Mouse (Mus musculus) forebrain, embryonic 14.5 days (tissue): ENCODE measurements around the gene Magea4. TPM values are rescaled to one million over a fixed set of nuclear protein-coding genes. Genes with fewer than 3 reads are reported as not detected.
A peak's percentile ranks its signal among the peaks of the same experiment; 100 is the strongest.

Experiments used
- ATAC-seq: fragments of 200-750 bp; cut with Nextera tagmentation; 2 replicates; pipeline ENCODE4 v1.8.0; 2017; ENCODE audit warnings: mild to moderate bottlenecking, moderate library complexity
- DNase-seq: peaks from one replicate; pipeline ENCODE4 v3.0.0-alpha.2; 2015; ENCODE audit warnings: low spot score
- H3K27ac ChIP-seq: fragments of 300-500 bp; sonication (generic); 2 replicates; pipeline ENCODE4 v1.5.1; 2014; ENCODE audit warnings: low read depth, mild to moderate bottlenecking, control low read depth, low read length, moderate library complexity
- H3K27me3 ChIP-seq: fragments of 300-500 bp; sonication (generic); replicated peaks from 2 replicates; pipeline ENCODE4 v1.6.1; 2014; ENCODE audit warnings: low read length, control low read depth, mixed read lengths; ENCODE audit not compliant: control insufficient read depth, insufficient read depth
- H3K36me3 ChIP-seq: fragments of 300-500 bp; sonication (generic); 2 replicates; pipeline ENCODE4 v1.6.1; 2014; ENCODE audit warnings: low read length, control low read depth; ENCODE audit not compliant: control insufficient read depth, insufficient read depth
- H3K4me1 ChIP-seq: fragments of 300-500 bp; sonication (generic); 2 replicates; pipeline ENCODE4 v1.6.1; 2014; ENCODE audit warnings: antibody characterized with exemption, low read length, control low read depth; ENCODE audit not compliant: control insufficient read depth, insufficient read depth
- H3K4me2 ChIP-seq: fragments of 300-500 bp; sonication (generic); 2 replicates; pipeline ENCODE4 v1.6.1; 2014; ENCODE audit warnings: mild to moderate bottlenecking, control low read depth, low read length
- H3K4me3 ChIP-seq: fragments of 300-500 bp; sonication (generic); 2 replicates; pipeline ENCODE4 v1.5.1; 2014; ENCODE audit warnings: low read depth, low read length, control low read depth
- H3K9ac ChIP-seq: fragments of 300-500 bp; sonication (generic); 2 replicates; pipeline ENCODE4 v1.6.1; 2014; ENCODE audit warnings: mild to moderate bottlenecking, low read length, control low read depth, moderate library complexity
- H3K9me3 ChIP-seq: fragments of 300-500 bp; sonication (generic); replicated peaks from 2 replicates; pipeline ENCODE4 v1.6.1; 2016; ENCODE audit warnings: low read length, control low read depth, mixed read lengths; ENCODE audit not compliant: control insufficient read depth
- WGBS: fragments of 180-500 bp; shearing (Covaris S2); extraction: QIAGEN DNeasy Blood & Tissue Kit; methylation state at CpG from one replicate; pipeline ENCODE4 v1.1.7; 2014; 5-methylcytosine and 5-hydroxymethylcytosine counted together
- microRNA counts: library from miRNA; unstranded; fragments of <30 nt; microRNA quantifications from one replicate; lab custom pipeline; 2016
- microRNA-seq: library from miRNA; unstranded; fragments of <30 nt; microRNA quantifications from one replicate; pipeline ENCODE4, GENCODE M21; 2016
- polyA plus RNA-seq: library from polyadenylated mRNA; unstranded; fragments of >200 nt; fragmentation: Nextera tagmentation; extraction: Ambion mirVana; gene quantifications from 2 replicates; pipeline ENCODE4 v1.2.1, GENCODE M21; 2014

Gene Magea4
- polyA plus RNA-seq: not detected in 2 replicates

DNA sequence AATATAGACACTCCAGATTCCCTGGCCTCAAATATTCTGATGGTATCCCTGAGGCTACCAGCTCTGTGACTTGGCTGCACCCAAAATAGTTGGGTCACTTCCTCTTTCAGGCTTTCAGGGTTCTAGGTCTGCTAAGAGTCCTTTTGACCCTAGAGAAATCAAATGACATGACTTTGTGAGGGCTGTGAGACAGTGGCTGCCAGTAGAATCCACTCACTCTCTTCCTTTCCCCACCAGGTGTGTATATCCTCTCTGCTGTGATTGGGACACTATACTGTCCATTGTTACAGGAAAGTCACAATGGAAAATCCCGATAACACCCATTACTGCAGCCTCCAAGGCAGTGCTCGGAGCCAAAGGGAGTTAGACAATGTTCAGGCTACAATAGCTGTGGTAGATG lies at the start of gene Magea4:
Gene Magea4, plus strand, starts transcription at position 301 of the 400 bp plus-strand sequence.
- Histone ChIP-seq H3K4me1 (no peaks in the 10 kb centered on the region), H3K4me2 (no peak within 1 kb of the TSS), H3K27ac (no peak within 1 kb of the TSS), H3K9ac (no peak within 1 kb of the TSS), H3K4me3 (no peak within 1 kb of the TSS), H3K36me3 (no peaks in the 10 kb centered on the region), H3K27me3 (no peaks in the 10 kb centered on the region), H3K9me3 (no peaks in the 10 kb centered on the region)
- ATAC-seq (no peak), DNase-seq (no peak)
- WGBS: 71% methylated on average over 2 of the region's 2 CpGs

DNA sequence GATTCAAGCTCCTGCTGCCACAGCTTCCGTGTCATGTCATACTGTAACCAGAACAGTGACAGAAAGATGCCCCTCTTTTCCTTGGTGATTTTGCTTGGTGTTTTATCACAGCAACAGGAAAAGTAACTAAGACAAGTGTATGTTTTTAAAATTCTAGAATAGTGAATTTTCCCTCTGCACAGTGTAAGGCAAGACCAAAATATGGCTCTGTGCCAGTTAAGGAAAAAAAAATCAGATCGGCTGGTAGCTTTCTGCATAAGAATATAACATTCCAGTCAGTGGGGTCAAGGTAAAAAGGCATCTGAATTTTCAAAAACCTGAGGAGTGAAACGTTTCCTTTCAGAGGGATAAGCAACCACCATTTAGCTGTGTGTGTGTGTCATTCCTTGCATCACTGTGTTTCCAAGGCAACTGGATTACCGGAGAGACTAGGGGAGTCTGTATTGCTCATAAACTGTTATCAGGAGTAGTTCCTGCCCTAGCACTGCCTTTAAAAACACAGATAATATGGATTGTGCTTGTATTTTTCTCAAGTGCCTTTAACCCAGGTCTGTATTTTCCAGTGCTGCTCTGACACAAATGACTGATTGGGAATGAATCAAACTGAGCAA lies 18.8 kb upstream of the Magea4 start:
- DNase-seq: peak; percentile 26
- Histone ChIP-seq H3K9ac (no peak overlapping the region), H3K4me2 (no peak overlapping the region), H3K4me1 (no peaks in the 10 kb centered on the region), H3K27ac (no peak overlapping the region), H3K4me3 (no peak overlapping the region), H3K36me3 (no peaks in the 10 kb centered on the region), H3K9me3 (no peaks in the 10 kb centered on the region), H3K27me3 (no peaks in the 10 kb centered on the region)
- ATAC-seq: no peak
- whole genome bisulfite sequencing: 57% methylated on average over 4 of the region's 4 CpGs

DNA sequence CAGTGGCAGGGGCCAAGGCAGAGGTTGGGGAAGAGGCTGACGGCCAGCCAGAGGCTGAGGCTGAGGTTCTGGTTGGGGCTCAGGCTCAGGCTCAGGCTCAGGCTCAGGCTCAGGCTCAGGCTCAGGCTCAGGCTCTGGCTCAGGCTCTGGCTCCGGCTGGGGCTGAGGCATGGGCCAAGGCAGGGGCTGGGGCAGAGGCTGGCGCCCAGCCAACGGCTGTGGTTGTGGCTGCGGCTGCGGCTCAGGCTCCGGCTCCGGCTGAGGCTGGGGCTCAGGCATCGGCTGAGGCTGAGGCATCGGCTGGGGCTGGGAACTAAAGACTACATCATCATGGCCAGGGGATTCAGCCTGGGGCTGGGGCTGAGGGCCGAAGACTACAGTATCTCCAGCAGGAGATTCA lies 48.8 kb downstream of the Magea4 start:
- Histone ChIP-seq H3K9ac (no peak overlapping the region), H3K27ac (no peak overlapping the region), H3K9me3 (no peaks in the 10 kb centered on the region), H3K36me3 (no peaks in the 10 kb centered on the region), H3K4me3 (no peak overlapping the region), H3K4me1 (no peaks in the 10 kb centered on the region), H3K27me3 (no peaks in the 10 kb centered on the region), H3K4me2 (no peak overlapping the region)
- DNase-seq (peak; percentile 2), ATAC-seq (no peak)
- 84% methylated on average over 11 of the region's 11 CpGs for WGBS

MicroRNA genes within 50 kb of the gene (microRNA counts, 519-probe panel; counts per million panel counts)
- microRNA mmu-miR-224 (lab: Ali Mortazavi, UCI) (not detected), microRNA mmu-miR-452 (lab: Ali Mortazavi, UCI) (not detected)

Small RNA genes within 50 kb of the gene (microRNA-seq; reads per million reads assigned to microRNA genes)
- gene Mir224 (87.5 reads per million, percentile 55 among the genes with 10 or more reads in this experiment), gene Mir452 (47.5 reads per million, percentile 49 among the genes with 10 or more reads in this experiment)

Other genes starting within 250 kb of the Magea4 start
- gene Fate1, start 249.0 kb upstream of the Magea4 start, polyA plus RNA-seq: not detected in 2 replicates
- gene Cnga2, start 230.2 kb upstream of the Magea4 start, polyA plus RNA-seq: not detected in 2 replicates
- 0.22 and 0.30 TPM in 2 replicates for gene Gabre, start 52.8 kb downstream of the Magea4 start, polyA plus RNA-seq
- gene Magea10, start 164.8 kb downstream of the Magea4 start, polyA plus RNA-seq: not detected in 2 replicates